Comparison of ENCODE assay signal across 9 mouse cellular contexts in the genomic region with DNA sequence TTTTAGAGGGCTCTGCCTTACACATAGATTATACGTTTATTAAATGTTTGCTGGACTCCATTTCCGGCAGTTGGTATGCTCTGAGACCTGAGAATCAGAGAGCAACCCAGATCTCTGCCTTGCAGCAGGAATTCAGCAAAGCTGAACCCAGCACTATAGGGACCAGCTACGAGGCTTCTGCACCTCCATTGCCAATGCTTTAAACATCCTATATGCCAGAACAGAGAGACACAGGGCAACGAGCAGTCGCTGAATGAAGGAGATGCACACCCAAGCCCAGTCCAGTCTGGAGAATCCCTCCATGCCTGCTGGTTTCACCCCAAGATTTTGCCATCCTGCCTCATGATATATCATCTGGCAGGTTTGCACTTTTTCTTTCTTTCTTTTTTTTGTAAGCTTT.
DNase-seq lines count a peak whose midpoint lies in the region; ATAC-seq lines count a peak whose summit lies in the region.
"Had no signal": no experiment of that assay in that cellular context is flagged by ENCODE, and none has a peak within 500 bp of the region (broad histone marks: within the 10 kb centered on the region; RNA-seq: fewer than 3 reads in every experiment).

No protein-coding gene starts in this region.

- DNase-seq in hindbrain, embryonic 10.5 days (ENCODE audit: low spot score): no peak
- no peak for DNase-seq in hindbrain, embryonic 11.5 days (ENCODE audit: low spot score)
- no peak for DNase-seq in thymus, postnatal 0 days (ENCODE audit: low spot score)
- DNase-seq: kidney, adult 11 months; thymus, postnatal 25 days had no signal

- H3K4me3 ChIP-seq in hindbrain, embryonic 10.5 days: no peak overlapping the region
- H3K4me3 ChIP-seq in hindbrain, embryonic 11.5 days (ENCODE audit: low read depth, low read length): no peak overlapping the region
- no peak overlapping the region for H3K4me3 ChIP-seq in embryonic facial prominence, embryonic 13.5 days
- H3K4me3 ChIP-seq in forebrain, embryonic 13.5 days: 0 out of 2 replicates have a peak overlapping the region, but pooled peaks have one; percentile 1
- H3K4me3 ChIP-seq in midbrain, embryonic 13.5 days (replicated peaks): no peak overlapping the region

- no peaks in the 10 kb centered on the region for H3K9me3 ChIP-seq in hindbrain, embryonic 10.5 days
- H3K9me3 ChIP-seq in hindbrain, embryonic 11.5 days (ENCODE audit: control insufficient read depth, low read length): no peaks in the 10 kb centered on the region
- no peaks in the 10 kb centered on the region for H3K9me3 ChIP-seq in embryonic facial prominence, embryonic 13.5 days
- no peaks in the 10 kb centered on the region for H3K9me3 ChIP-seq in forebrain, embryonic 13.5 days (replicated peaks)
- H3K9me3 ChIP-seq in midbrain, embryonic 13.5 days: no peaks in the 10 kb centered on the region

- peaks cover 63% of the 10 kb centered on the region for H3K4me1 ChIP-seq in hindbrain, embryonic 10.5 days (replicated peaks)
- no peaks in the 10 kb centered on the region; the same call in 1 of the 2 replicates for H3K4me1 ChIP-seq in hindbrain, embryonic 11.5 days (replicated peaks; ENCODE audit: control insufficient read depth, insufficient read depth, low read length)
- peaks cover 23% of the 10 kb centered on the region for H3K4me1 ChIP-seq in embryonic facial prominence, embryonic 13.5 days
- H3K4me1 ChIP-seq in forebrain, embryonic 13.5 days: peaks cover 83% of the 10 kb centered on the region
- H3K4me1 ChIP-seq in midbrain, embryonic 13.5 days (replicated peaks): peaks cover 78% of the 10 kb centered on the region

- H3K27me3 ChIP-seq in hindbrain, embryonic 10.5 days (ENCODE audit: insufficient read depth, poor library complexity, severe bottlenecking): no peaks in the 10 kb centered on the region
- no peaks in the 10 kb centered on the region for H3K27me3 ChIP-seq in hindbrain, embryonic 11.5 days (ENCODE audit: control insufficient read depth, insufficient read depth, low read length)
- H3K27me3 ChIP-seq in embryonic facial prominence, embryonic 13.5 days: peaks cover 9% of the 10 kb centered on the region
- no peaks in the 10 kb centered on the region for H3K27me3 ChIP-seq in forebrain, embryonic 13.5 days
- H3K27me3 ChIP-seq in midbrain, embryonic 13.5 days: no peaks in the 10 kb centered on the region

- no peaks in the 10 kb centered on the region for H3K36me3 ChIP-seq in hindbrain, embryonic 10.5 days
- no peaks in the 10 kb centered on the region for H3K36me3 ChIP-seq in hindbrain, embryonic 11.5 days (ENCODE audit: control insufficient read depth, insufficient read depth, low read length)
- no peaks in the 10 kb centered on the region for H3K36me3 ChIP-seq in embryonic facial prominence, embryonic 13.5 days
- H3K36me3 ChIP-seq in forebrain, embryonic 13.5 days (ENCODE audit: poor library complexity, severe bottlenecking): no peaks in the 10 kb centered on the region
- H3K36me3 ChIP-seq in midbrain, embryonic 13.5 days: no peaks in the 10 kb centered on the region

- ATAC-seq in hindbrain, embryonic 11.5 days (ENCODE audit: low FRiP score): no peak
- no peak for ATAC-seq in embryonic facial prominence, embryonic 13.5 days (ENCODE audit: insufficient number of reproducible peaks, insufficient read depth, low FRiP score, low TSS enrichment, low read depth)
- no peak for ATAC-seq in forebrain, embryonic 13.5 days
- no peak for ATAC-seq in midbrain, embryonic 13.5 days
- no peak for ATAC-seq in CD4-positive, CD25-positive, alpha-beta regulatory T cell, adult 4 months

- no peak overlapping the region for H3K9ac ChIP-seq in hindbrain, embryonic 11.5 days (ENCODE audit: low read depth, low read length)
- no peak overlapping the region for H3K9ac ChIP-seq in embryonic facial prominence, embryonic 13.5 days
- H3K9ac ChIP-seq in forebrain, embryonic 13.5 days: peak overlapping the region; percentile 36; the same call in 1 of the 2 replicates
- 0 out of 2 replicates have a peak overlapping the region, but pooled peaks have one; percentile 32 for H3K9ac ChIP-seq in midbrain, embryonic 13.5 days (replicated peaks)

- H3K4me2 ChIP-seq in hindbrain, embryonic 11.5 days (replicated peaks; ENCODE audit: low read depth, low read length): no peak overlapping the region
- peak overlapping the region; percentile 20; the same call in 1 of the 2 replicates for H3K4me2 ChIP-seq in embryonic facial prominence, embryonic 13.5 days
- H3K4me2 ChIP-seq in forebrain, embryonic 13.5 days: peak overlapping the region; percentile 63
- H3K4me2 ChIP-seq in midbrain, embryonic 13.5 days (replicated peaks): peak overlapping the region; percentile 68

- peak overlapping the region; percentile 63; the same call in 1 of the 2 replicates for H3K27ac ChIP-seq in hindbrain, embryonic 10.5 days
- no peak overlapping the region for H3K27ac ChIP-seq in hindbrain, embryonic 11.5 days (ENCODE audit: low read depth, low read length)
- H3K27ac ChIP-seq in embryonic facial prominence, embryonic 13.5 days: no peak overlapping the region
- H3K27ac ChIP-seq in forebrain, embryonic 13.5 days: peak overlapping the region; percentile 65
- H3K27ac ChIP-seq in midbrain, embryonic 13.5 days: peak overlapping the region; percentile 73

- WGBS in hindbrain, embryonic 10.5 days: 62% methylated on average over 5 of the region's 5 CpGs
- WGBS in hindbrain, embryonic 11.5 days: 58% methylated on average over 5 of the region's 5 CpGs
- 63% methylated on average over 5 of the region's 5 CpGs for WGBS in embryonic facial prominence, embryonic 13.5 days
- WGBS in forebrain, embryonic 13.5 days: 58% methylated on average over 5 of the region's 5 CpGs
- WGBS in midbrain, embryonic 13.5 days: 63% methylated on average over 5 of the region's 5 CpGs

Comparison
In these comparisons a context has a peak if more than half of its experiments do, and no peak if none do; other contexts are left out.
1. H3K27ac ChIP-seq: peak in hindbrain, embryonic 10.5 days (single experiment), forebrain, embryonic 13.5 days (single experiment) and midbrain, embryonic 13.5 days (single experiment); none in hindbrain, embryonic 11.5 days (single experiment) and embryonic facial prominence, embryonic 13.5 days (single experiment).
2. H3K9ac ChIP-seq: peak in forebrain, embryonic 13.5 days (single experiment) and midbrain, embryonic 13.5 days (single experiment); none in hindbrain, embryonic 11.5 days (single experiment) and embryonic facial prominence, embryonic 13.5 days (single experiment).